Mouse (Mus musculus) hindbrain, embryonic 14.5 days (tissue): ENCODE results near the gene Ncam1. TPM values are rescaled to one million over a fixed set of nuclear protein-coding genes. Genes with fewer than 3 reads are reported as not detected.

Experiments
- ATAC-seq: fragments of 200-750 bp; cut with Nextera tagmentation; 2 replicates; pipeline ENCODE4 v1.8.0; 2017; ENCODE audit warnings: moderate number of reproducible peaks, mild to moderate bottlenecking, moderate TSS enrichment, moderate library complexity; ENCODE audit not compliant: low FRiP score
- DNase-seq: peaks from one replicate; pipeline ENCODE4 v3.0.0-alpha.2; 2015; ENCODE audit warnings: low spot score
- H3K27ac ChIP-seq: fragments of 300-500 bp; sonication (generic); 2 replicates; pipeline ENCODE4 v1.5.1; 2014; ENCODE audit warnings: mild to moderate bottlenecking, moderate library complexity
- H3K27me3 ChIP-seq: fragments of 300-500 bp; sonication (generic); 2 replicates; pipeline ENCODE4 v1.6.1; 2014; ENCODE audit warnings: mild to moderate bottlenecking, low read length, mixed read lengths; ENCODE audit not compliant: control insufficient read depth, insufficient read depth
- H3K36me3 ChIP-seq: fragments of 300-500 bp; sonication (generic); replicated peaks from 2 replicates; pipeline ENCODE4 v1.6.1; 2014; ENCODE audit not compliant: control insufficient read depth, insufficient read depth
- H3K4me1 ChIP-seq: fragments of 300-500 bp; sonication (generic); replicated peaks from 2 replicates; pipeline ENCODE4 v1.6.1; 2014; ENCODE audit warnings: antibody characterized with exemption, low read length, mixed read lengths; ENCODE audit not compliant: control insufficient read depth, insufficient read depth
- H3K4me2 ChIP-seq: fragments of 300-500 bp; sonication (generic); replicated peaks from 2 replicates; pipeline ENCODE4 v1.6.1; 2014; ENCODE audit warnings: mild to moderate bottlenecking, moderate library complexity
- H3K4me3 ChIP-seq: fragments of 300-500 bp; sonication (generic); replicated peaks from 2 replicates; pipeline ENCODE4 v1.5.1; 2014; ENCODE audit warnings: mild to moderate bottlenecking, low read length
- H3K9ac ChIP-seq: fragments of 300-500 bp; sonication (generic); 2 replicates; pipeline ENCODE4 v1.6.1; 2014
- H3K9me3 ChIP-seq: fragments of 300-500 bp; sonication (generic); 2 replicates; pipeline ENCODE4 v1.6.1; 2016; ENCODE audit warnings: low read length; ENCODE audit not compliant: control insufficient read depth
- WGBS: fragments of 180-500 bp; shearing (Covaris S2); extraction: QIAGEN DNeasy Blood & Tissue Kit; methylation state at CpG from one replicate; pipeline ENCODE4 v1.1.7; 2014; 5-methylcytosine and 5-hydroxymethylcytosine counted together
- polyA plus RNA-seq: library from polyadenylated mRNA; unstranded; fragments of >200 nt; fragmentation: Nextera tagmentation; extraction: Ambion mirVana; gene quantifications from 2 replicates; pipeline ENCODE4 v1.2.1, GENCODE M21; 2014

Gene Ncam1
- polyA plus RNA-seq, 1 experiment from 2014 or later, result 349 TPM

DNA sequence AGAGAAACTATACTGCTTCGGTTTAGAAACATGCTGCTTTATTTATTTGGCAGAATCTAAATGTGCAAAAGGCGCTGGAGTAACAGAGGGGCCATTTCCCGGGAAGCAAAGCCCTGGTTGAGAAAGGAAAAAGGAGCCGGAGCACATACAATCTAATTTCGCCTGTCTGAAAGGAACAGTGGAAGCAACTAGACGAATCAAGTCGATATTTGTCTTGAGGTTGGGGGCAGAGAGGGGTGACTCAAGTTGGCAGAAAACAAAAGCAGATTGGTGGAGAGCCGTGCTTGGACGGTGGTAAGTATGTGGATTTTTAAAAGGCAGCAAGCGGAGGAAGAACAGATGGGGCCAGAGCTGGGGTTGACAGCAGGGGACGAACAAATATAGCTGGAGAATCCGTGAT, 40.7 kb downstream of the Ncam1 start:
- H3K4me3 ChIP-seq, result no peak overlapping the region
- H3K36me3 ChIP-seq, result no peaks in the 10 kb centered on the region
- H3K27me3 ChIP-seq, result no peaks in the 10 kb centered on the region
- peaks cover 65% of the 10 kb centered on the region for H3K4me1 ChIP-seq
- H3K4me2 ChIP-seq, result peak overlapping the region; percentile 0; the same call in 1 of the 2 replicates
- DNase-seq (no peak), ATAC-seq (peak; percentile 54; the same call in 1 of the 2 replicates)
- H3K9ac ChIP-seq, result no peak overlapping the region
- 25% methylated on average over 12 of the region's 12 CpGs for WGBS
- H3K9me3 ChIP-seq, result no peaks in the 10 kb centered on the region
- peak overlapping the region; percentile 63 for H3K27ac ChIP-seq

DNA sequence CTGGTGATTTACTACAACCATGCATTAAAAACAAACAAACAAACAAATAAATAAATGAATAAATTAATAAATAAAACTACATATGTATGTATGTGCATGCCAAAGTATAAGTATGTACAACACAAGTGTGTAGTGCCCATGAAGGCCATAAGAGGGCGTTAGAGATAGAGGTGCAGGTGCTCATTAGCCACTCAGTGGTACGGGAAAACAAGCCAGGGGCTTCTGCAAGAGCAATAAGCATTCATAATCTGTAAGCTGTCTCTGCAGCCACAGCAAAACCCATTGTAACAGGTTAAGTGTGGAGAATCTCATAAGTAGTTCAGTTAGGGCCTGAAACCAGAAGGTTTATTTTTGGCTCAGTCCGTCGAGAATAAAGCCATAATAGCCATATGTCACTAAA, 41.1 kb downstream of the Ncam1 start:
- Histone ChIP-seq H3K4me1 (peaks cover 69% of the 10 kb centered on the region), H3K4me2 (peak overlapping the region; percentile 0; the same call in 1 of the 2 replicates), H3K27ac (peak overlapping the region; percentile 63), H3K9me3 (no peaks in the 10 kb centered on the region), H3K4me3 (no peak overlapping the region), H3K9ac (no peak overlapping the region), H3K27me3 (no peaks in the 10 kb centered on the region), H3K36me3 (no peaks in the 10 kb centered on the region)
- no peak for ATAC-seq
- 45% methylated on average over 4 of the region's 4 CpGs for WGBS
- peak; percentile 45 for DNase-seq

DNA sequence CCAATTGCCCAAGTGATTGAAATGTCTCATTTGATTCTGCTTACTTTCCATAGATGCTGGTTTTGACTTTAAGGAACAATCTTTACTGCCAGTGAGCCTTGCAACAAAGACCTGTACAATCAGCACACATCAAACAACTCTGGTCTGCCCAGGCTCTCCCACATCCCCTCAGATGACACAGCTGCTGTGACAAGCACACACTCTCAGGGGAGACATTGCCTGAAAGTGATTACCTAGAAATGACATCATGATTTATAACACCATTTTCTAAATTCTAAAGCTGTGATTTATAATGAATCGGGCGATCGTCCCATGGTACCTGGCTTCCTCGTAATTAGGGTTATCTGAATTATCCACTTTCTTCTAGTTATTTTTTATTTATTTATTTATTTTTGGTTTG, 42.0 kb downstream of the Ncam1 start:
- peak; percentile 53 for DNase-seq
- H3K9me3 ChIP-seq, result no peaks in the 10 kb centered on the region
- H3K27me3 ChIP-seq, result no peaks in the 10 kb centered on the region
- no peak overlapping the region for H3K4me3 ChIP-seq
- peak overlapping the region; percentile 65; the same call in 1 of the 2 replicates for H3K27ac ChIP-seq
- no peak for ATAC-seq
- H3K36me3 ChIP-seq, result no peaks in the 10 kb centered on the region
- WGBS, result 42% methylated on average over 4 of the region's 4 CpGs
- H3K4me1 ChIP-seq, result peaks cover 73% of the 10 kb centered on the region
- no peak overlapping the region for H3K4me2 ChIP-seq
- no peak overlapping the region for H3K9ac ChIP-seq

DNA sequence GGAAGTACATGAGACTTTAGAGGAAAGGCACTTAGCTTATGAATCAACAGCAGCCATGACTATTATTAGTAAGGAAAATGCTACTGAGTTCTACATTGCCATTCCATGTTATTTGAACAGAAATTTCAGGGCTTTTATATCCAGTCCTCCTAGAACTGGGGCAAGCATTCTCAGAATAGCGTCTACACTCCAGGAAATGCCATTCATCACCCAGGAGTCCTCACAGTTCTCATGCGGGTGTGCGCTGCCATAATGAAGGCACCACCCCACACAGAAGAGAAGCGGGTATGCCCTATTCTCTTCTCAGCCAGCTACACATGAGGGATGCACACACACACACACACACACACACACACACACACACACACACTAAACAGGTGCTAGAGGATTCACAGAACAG, 43.5 kb downstream of the Ncam1 start:
- WGBS, result 46% methylated on average over 4 of the region's 4 CpGs
- Histone ChIP-seq H3K27me3 (no peaks in the 10 kb centered on the region), H3K9me3 (no peaks in the 10 kb centered on the region), H3K4me3 (no peak overlapping the region), H3K4me1 (peaks cover 72% of the 10 kb centered on the region), H3K9ac (no peak overlapping the region), H3K36me3 (no peaks in the 10 kb centered on the region), H3K4me2 (no peak overlapping the region), H3K27ac (peak overlapping the region; percentile 26; the same call in 1 of the 2 replicates)
- no peak for ATAC-seq
- no peak for DNase-seq

DNA sequence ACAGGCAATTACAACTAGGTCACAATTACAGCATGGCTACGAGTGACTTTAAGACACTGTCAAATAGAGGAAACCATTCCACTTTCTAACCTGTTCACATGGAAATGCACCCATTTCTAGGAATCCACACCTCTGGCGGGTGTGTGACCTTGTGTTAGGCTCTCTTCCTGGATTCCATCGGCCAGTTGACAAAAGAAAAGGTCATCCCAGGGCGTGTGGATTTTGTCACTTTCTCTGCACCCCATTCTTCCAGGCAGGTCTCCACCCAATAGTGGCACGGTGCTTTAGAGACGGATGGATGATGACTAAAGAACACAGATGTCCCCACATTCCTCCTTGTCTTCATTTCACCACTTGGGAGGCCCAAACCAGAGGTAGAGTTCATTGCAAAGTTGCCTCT, 47.3 kb downstream of the Ncam1 start:
- H3K9me3 ChIP-seq, result no peaks in the 10 kb centered on the region
- H3K27ac ChIP-seq, result no peak overlapping the region
- no peaks in the 10 kb centered on the region for H3K27me3 ChIP-seq
- WGBS, result 55% methylated on average over 6 of the region's 6 CpGs
- no peak overlapping the region for H3K4me2 ChIP-seq
- H3K4me1 ChIP-seq, result peaks cover 69% of the 10 kb centered on the region
- no peaks in the 10 kb centered on the region for H3K36me3 ChIP-seq
- ATAC-seq (no peak), DNase-seq (no peak)
- H3K9ac ChIP-seq, result no peak overlapping the region
- H3K4me3 ChIP-seq, result no peak overlapping the region

DNA sequence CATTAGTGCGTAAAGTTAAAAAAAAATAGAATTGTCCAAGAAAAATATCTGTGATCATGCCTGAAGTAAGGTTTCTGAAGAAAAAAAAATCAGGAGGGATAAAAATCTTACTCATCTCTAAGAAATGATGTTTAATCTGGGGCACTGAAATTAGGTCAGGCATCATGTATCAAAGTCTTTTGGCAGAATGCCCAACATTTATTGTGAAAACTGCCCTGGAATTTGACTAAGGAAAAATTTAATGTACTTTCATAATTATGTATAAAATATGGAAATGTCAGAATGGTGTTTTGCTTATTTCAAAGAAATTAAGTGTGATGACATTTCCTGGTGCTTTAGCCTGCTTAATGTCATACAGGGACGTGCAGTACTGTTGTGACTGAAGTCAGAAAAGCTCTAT, 52.5 kb downstream of the Ncam1 start:
- Histone ChIP-seq H3K36me3 (no peaks in the 10 kb centered on the region), H3K9ac (no peak overlapping the region), H3K27me3 (no peaks in the 10 kb centered on the region), H3K4me1 (peaks cover 56% of the 10 kb centered on the region), H3K4me2 (no peak overlapping the region), H3K4me3 (no peak overlapping the region), H3K9me3 (no peaks in the 10 kb centered on the region), H3K27ac (no peak overlapping the region)
- no peak for ATAC-seq
- WGBS, result 65% methylated on average over 2 of the region's 2 CpGs
- DNase-seq, result no peak

DNA sequence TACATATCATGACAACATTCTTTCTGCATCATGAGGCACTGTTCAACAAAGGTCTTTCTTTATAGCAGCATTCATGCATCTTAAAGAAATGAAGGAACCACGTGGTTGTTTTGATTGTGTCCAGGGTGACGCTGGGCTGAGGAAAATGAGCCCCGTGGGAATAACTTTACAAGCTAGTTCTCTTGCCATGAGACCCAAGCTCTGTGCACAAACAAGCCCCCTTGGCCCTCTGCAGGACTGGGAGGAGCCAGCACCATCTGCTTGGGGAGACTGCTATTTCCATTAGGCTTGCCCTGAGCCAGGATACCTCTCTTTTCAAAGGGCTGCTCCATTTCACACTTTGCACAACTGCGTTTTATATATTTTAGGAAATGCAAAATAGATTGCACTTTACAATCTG, 53.0 kb downstream of the Ncam1 start:
- 17% methylated on average over 4 of the region's 4 CpGs for WGBS
- Histone ChIP-seq H3K27ac (no peak overlapping the region), H3K4me3 (no peak overlapping the region), H3K4me1 (peaks cover 54% of the 10 kb centered on the region), H3K27me3 (no peaks in the 10 kb centered on the region), H3K4me2 (no peak overlapping the region), H3K9me3 (no peaks in the 10 kb centered on the region), H3K9ac (no peak overlapping the region), H3K36me3 (no peaks in the 10 kb centered on the region)
- ATAC-seq (peak; percentile 48; the same call in 1 of the 2 replicates), DNase-seq (peak; percentile 44)

DNA sequence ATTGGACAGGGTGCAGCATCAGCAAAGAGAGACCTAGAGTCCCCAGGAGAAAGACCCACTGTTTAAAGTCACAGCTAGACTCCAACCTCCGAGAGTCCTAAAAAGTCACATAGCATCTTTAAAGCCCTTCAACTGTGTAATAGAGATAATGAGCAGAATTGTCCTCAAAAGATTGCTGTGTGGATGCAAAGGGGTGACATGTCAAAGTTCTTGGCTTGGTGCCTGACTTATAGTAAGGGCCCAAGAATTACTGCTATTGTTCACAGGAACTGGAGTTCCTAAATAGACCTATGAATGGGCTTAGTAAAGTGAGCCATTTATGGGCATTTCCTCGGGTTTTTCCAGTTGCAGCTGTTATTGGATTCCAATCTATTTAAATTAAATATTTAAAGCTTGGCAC, 54.4 kb downstream of the Ncam1 start:
- no peak overlapping the region for H3K9ac ChIP-seq
- ATAC-seq (no peak), DNase-seq (no peak)
- H3K27ac ChIP-seq, result no peak overlapping the region
- no peaks in the 10 kb centered on the region for H3K27me3 ChIP-seq
- 54% methylated on average over 2 of the region's 2 CpGs for WGBS
- no peak overlapping the region for H3K4me3 ChIP-seq
- H3K4me2 ChIP-seq, result no peak overlapping the region
- no peaks in the 10 kb centered on the region for H3K36me3 ChIP-seq
- H3K4me1 ChIP-seq, result peaks cover 55% of the 10 kb centered on the region
- H3K9me3 ChIP-seq, result no peaks in the 10 kb centered on the region

DNA sequence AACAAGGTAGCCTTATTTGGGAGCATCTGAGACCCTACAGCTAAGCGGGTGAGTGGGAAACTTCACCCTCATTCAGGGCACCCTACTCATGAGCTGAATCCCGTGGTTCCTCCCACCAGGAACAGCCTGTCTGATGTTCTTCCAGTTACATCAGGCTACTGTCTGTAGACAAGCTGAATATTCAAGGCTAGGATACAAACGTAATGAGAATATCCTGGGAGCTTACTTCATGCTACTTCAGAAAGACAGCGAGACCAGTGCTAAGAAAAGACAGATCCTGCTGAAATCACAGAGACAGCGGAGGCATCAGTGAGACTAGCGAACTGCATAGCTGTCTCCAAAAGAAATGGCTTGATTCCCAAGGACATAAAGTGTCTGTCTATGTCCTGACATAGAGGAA, 58.8 kb downstream of the Ncam1 start:
- Histone ChIP-seq H3K9me3 (no peaks in the 10 kb centered on the region), H3K4me3 (no peak overlapping the region), H3K27me3 (no peaks in the 10 kb centered on the region), H3K9ac (no peak overlapping the region), H3K4me2 (no peak overlapping the region), H3K36me3 (no peaks in the 10 kb centered on the region), H3K27ac (no peak overlapping the region), H3K4me1 (peaks cover 34% of the 10 kb centered on the region)
- ATAC-seq (no peak), DNase-seq (no peak)
- 90% methylated on average over 6 of the region's 6 CpGs for WGBS

DNA sequence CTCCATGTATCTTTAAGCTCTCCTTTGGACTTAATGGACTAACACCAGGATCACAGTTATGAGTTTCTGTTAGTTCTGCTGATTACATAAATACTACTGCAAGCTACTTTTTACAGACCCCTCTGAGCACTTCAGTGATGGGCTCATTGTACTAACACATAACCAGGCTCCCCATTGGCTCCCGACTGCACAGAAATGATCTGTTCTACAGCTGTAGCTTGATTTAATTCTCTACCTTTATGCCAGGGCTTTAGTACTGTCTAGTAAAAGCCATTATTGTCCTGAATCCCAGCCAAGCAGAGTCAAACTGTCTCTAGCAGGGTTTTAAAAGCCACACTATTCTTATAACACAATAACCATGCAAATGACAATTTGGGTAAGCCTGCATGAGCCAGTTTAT, 60.2 kb downstream of the Ncam1 start:
- Histone ChIP-seq H3K36me3 (no peaks in the 10 kb centered on the region), H3K4me3 (no peak overlapping the region), H3K9ac (no peak overlapping the region), H3K4me2 (no peak overlapping the region), H3K4me1 (peaks cover 22% of the 10 kb centered on the region), H3K27me3 (no peaks in the 10 kb centered on the region), H3K9me3 (no peaks in the 10 kb centered on the region), H3K27ac (no peak overlapping the region)
- DNase-seq (no peak), ATAC-seq (no peak)
- 30% methylated on average over 1 of the region's 1 CpGs for WGBS
